Mouse (Mus musculus): ENCODE measurements around the gene Celf3. TPM values are rescaled to one million over a fixed set of nuclear protein-coding genes. Genes with fewer than 3 reads are reported as not detected.

Gene Celf3
- polyA plus RNA-seq, 1 experiment from 2014 or later: 0.39 TPM

- 64% methylated on average over 4 of the region's 4 CpGs for WGBS
- Histone ChIP-seq H3K4me2 (ENCODE audit: low read length) (no peak overlapping the region), H3K9ac (ENCODE audit: low read depth, low read length) (no peak overlapping the region), H3K27me3 (ENCODE audit: insufficient read depth, low read length) (peaks cover 5% of the 10 kb centered on the region; the same call in 1 of the 2 replicates), H3K9me3 (replicated peaks; ENCODE audit: low read length) (no peaks in the 10 kb centered on the region), H3K36me3 (ENCODE audit: insufficient read depth, low read length) (no peaks in the 10 kb centered on the region), H3K4me3 (replicated peaks; ENCODE audit: low read depth, low read length) (no peak overlapping the region), H3K4me1 (replicated peaks; ENCODE audit: insufficient read depth, low read length) (no peaks in the 10 kb centered on the region), H3K27ac (no peak overlapping the region)
- no peak for TF ChIP-seq CTCF (IDR thresholded peaks at IDR 0.05; ENCODE audit: low read depth)
- DNase-seq (ENCODE audit: low spot score) (no peak), ATAC-seq (replicated peaks; ENCODE audit: low FRiP score, low read depth) (no peak)
These were observed 651 bp upstream of the Celf3 start for GRCm38 (mm10) chr3:94477444-94477843.

- DNase-seq (ENCODE audit: low spot score) (no peak), ATAC-seq (replicated peaks; ENCODE audit: low FRiP score, low read depth) (no peak)
- TF ChIP-seq CTCF (IDR thresholded peaks at IDR 0.05; ENCODE audit: low read depth): no peak
- 11% methylated on average over 9 of the region's 9 CpGs for WGBS
- Histone ChIP-seq H3K27ac (no peak overlapping the region), H3K9me3 (replicated peaks; ENCODE audit: low read length) (no peaks in the 10 kb centered on the region), H3K4me3 (replicated peaks; ENCODE audit: low read depth, low read length) (no peak overlapping the region), H3K27me3 (ENCODE audit: insufficient read depth, low read length) (peaks cover 5% of the 10 kb centered on the region; the same call in 1 of the 2 replicates), H3K36me3 (ENCODE audit: insufficient read depth, low read length) (no peaks in the 10 kb centered on the region), H3K4me1 (replicated peaks; ENCODE audit: insufficient read depth, low read length) (no peaks in the 10 kb centered on the region), H3K4me2 (ENCODE audit: low read length) (no peak overlapping the region), H3K9ac (ENCODE audit: low read depth, low read length) (no peak overlapping the region)
These were observed 585 bp downstream of the Celf3 start for GRCm38 (mm10) chr3:94478591-94479169.

DNA sequence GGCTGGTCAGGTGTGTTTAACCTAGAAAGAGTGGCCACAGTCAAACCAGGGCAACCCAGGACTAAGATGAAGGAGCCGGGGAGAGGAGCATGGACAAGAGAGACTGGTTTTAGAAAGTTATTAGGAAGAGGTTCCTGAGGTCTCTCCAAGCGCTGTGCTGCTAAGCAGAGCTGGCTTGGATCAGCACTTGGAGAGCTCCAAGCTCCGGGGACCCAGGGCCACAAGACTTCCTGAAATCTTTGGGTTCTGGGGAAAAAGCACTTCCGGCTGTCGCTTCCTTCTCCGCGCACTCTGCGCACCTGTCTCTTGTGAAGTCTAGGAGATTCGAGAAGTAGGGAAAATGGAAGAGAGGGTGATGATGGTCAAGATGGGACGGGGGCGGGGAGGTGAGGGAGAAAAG lies 1.5 kb downstream of the Celf3 start:
- TF ChIP-seq CTCF (IDR thresholded peaks at IDR 0.05; ENCODE audit: low read depth): no peak
- H3K4me1 ChIP-seq (replicated peaks; ENCODE audit: insufficient read depth, low read length): no peaks in the 10 kb centered on the region
- no peaks in the 10 kb centered on the region for H3K9me3 ChIP-seq (replicated peaks; ENCODE audit: low read length)
- H3K27me3 ChIP-seq (ENCODE audit: insufficient read depth, low read length): peaks cover 5% of the 10 kb centered on the region; the same call in 1 of the 2 replicates
- no peak for ATAC-seq (replicated peaks; ENCODE audit: low FRiP score, low read depth)
- H3K9ac ChIP-seq (ENCODE audit: low read depth, low read length): no peak overlapping the region
- H3K27ac ChIP-seq: no peak overlapping the region
- peak overlapping the region; percentile 45 for H3K4me2 ChIP-seq (ENCODE audit: low read length)
- no peaks in the 10 kb centered on the region for H3K36me3 ChIP-seq (ENCODE audit: insufficient read depth, low read length)
- peak; percentile 57 for DNase-seq (ENCODE audit: low spot score)
- WGBS: 3% methylated on average over 11 of the region's 11 CpGs
- H3K4me3 ChIP-seq (replicated peaks; ENCODE audit: low read depth, low read length): no peak overlapping the region

DNA sequence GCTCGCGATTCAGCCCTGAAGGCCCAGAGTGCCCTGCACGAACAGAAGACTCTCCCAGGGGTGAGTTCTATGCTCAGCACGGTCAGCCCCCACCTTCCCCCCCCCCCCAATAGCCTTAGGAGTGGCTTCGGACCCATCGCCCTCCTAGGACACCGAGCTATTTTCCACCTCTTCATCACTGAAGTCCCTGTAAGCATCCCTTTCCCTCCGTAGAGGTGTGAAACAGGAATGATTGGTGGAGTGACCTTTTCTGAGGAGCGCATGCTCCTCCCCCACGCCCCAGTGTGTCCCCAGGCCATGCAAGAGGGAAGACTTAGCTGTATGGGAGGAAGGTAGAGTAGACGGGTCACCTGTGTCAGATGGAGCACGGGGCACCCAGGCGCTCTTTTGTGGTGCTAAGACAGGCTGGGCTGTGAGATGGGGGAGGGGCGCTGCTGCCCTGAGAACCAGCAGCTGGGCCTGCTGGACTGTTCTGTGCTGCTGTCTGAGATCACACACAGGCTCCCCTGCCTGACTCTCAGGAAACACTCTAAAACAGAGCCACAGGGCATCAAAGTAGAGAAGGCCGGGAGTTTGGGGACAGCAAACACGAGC lies 2.3 kb downstream of the Celf3 start, which contains the start of gene Riiad1:
Gene Riiad1, minus strand, starts transcription at position 51 of the 594 bp plus-strand sequence.
- DNase-seq (ENCODE audit: low spot score) (no peak), ATAC-seq (replicated peaks; ENCODE audit: low FRiP score, low read depth) (no peak)
- Histone ChIP-seq H3K27ac (no peak within 1 kb of the TSS), H3K4me2 (ENCODE audit: low read length) (peak within 1 kb of the TSS; percentile 45), H3K4me1 (replicated peaks; ENCODE audit: insufficient read depth, low read length) (no peaks in the 10 kb centered on the region), H3K36me3 (ENCODE audit: insufficient read depth, low read length) (no peaks in the 10 kb centered on the region), H3K27me3 (ENCODE audit: insufficient read depth, low read length) (peaks cover 5% of the 10 kb centered on the region; the same call in 1 of the 2 replicates), H3K9ac (ENCODE audit: low read depth, low read length) (no peak within 1 kb of the TSS), H3K4me3 (replicated peaks; ENCODE audit: low read depth, low read length) (no peak within 1 kb of the TSS), H3K9me3 (replicated peaks; ENCODE audit: low read length) (no peaks in the 10 kb centered on the region)
- no peak for TF ChIP-seq CTCF (IDR thresholded peaks at IDR 0.05; ENCODE audit: low read depth)
- WGBS: 9% methylated on average over 16 of the region's 16 CpGs

DNA sequence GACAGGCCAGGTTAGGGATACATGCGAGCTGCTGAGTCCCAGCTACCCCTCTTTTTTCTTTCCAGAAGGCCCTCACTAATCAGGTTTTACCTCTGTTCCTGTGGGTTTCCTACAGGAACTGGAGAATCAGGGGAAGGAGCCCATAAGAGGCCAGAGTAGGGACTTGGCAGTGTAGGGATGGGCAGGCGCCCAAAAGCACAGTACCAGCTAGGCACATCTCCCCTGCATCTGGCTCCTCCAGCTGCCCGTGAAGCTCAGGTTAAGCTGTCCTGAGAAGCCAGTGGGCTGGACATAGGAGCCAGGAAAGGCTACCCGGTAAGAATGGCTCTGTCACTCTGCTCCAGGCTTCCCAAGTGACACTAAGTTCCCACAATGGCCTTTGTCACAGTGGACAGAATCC lies 3.3 kb downstream of the Celf3 start:
- WGBS: 67% methylated on average over 4 of the region's 4 CpGs
- Histone ChIP-seq H3K4me2 (ENCODE audit: low read length) (no peak overlapping the region), H3K4me3 (replicated peaks; ENCODE audit: low read depth, low read length) (no peak overlapping the region), H3K27ac (no peak overlapping the region), H3K27me3 (ENCODE audit: insufficient read depth, low read length) (peaks cover 5% of the 10 kb centered on the region; the same call in 1 of the 2 replicates), H3K9me3 (replicated peaks; ENCODE audit: low read length) (no peaks in the 10 kb centered on the region), H3K36me3 (ENCODE audit: insufficient read depth, low read length) (no peaks in the 10 kb centered on the region), H3K4me1 (replicated peaks; ENCODE audit: insufficient read depth, low read length) (no peaks in the 10 kb centered on the region), H3K9ac (ENCODE audit: low read depth, low read length) (no peak overlapping the region)
- ATAC-seq (replicated peaks; ENCODE audit: low FRiP score, low read depth) (no peak), DNase-seq (ENCODE audit: low spot score) (no peak)
- TF ChIP-seq CTCF (IDR thresholded peaks at IDR 0.05; ENCODE audit: low read depth): no peak

GRCm38 (mm10) chr3:94482764-94483385 lies 4.8 kb downstream of the Celf3 start:
- no peak overlapping the region for H3K9ac ChIP-seq (ENCODE audit: low read depth, low read length)
- H3K27ac ChIP-seq: no peak overlapping the region
- ATAC-seq (replicated peaks; ENCODE audit: low FRiP score, low read depth): no peak
- H3K36me3 ChIP-seq (ENCODE audit: insufficient read depth, low read length): no peaks in the 10 kb centered on the region
- DNase-seq (ENCODE audit: low spot score): no peak
- no peak for TF ChIP-seq CTCF (IDR thresholded peaks at IDR 0.05; ENCODE audit: low read depth)
- H3K27me3 ChIP-seq (ENCODE audit: insufficient read depth, low read length): peaks cover 5% of the 10 kb centered on the region; the same call in 1 of the 2 replicates
- no peak overlapping the region for H3K4me2 ChIP-seq (ENCODE audit: low read length)
- WGBS: 87% methylated on average over 17 of the region's 17 CpGs
- no peak overlapping the region for H3K4me3 ChIP-seq (replicated peaks; ENCODE audit: low read depth, low read length)
- no peaks in the 10 kb centered on the region for H3K4me1 ChIP-seq (replicated peaks; ENCODE audit: insufficient read depth, low read length)
- H3K9me3 ChIP-seq (replicated peaks; ENCODE audit: low read length): no peaks in the 10 kb centered on the region
